Mouse (Mus musculus): Measurements from ENCODE around the gene Tma7.

Gene Tma7

GRCm38 (mm10) chr9:109082124-109082800 lies at the start of gene Tma7, which contains the start of gene Ccdc51:
Tma7 (minus strand) TSS chr9:109082587.
Ccdc51 (plus strand) TSS chr9:109082493.
- peak; percentile 97 for DNase-seq (ENCODE audit: low read depth, low spot score)

GRCm38 (mm10) chr9:109130076-109130475 lies 47.7 kb upstream of the Tma7 start:
- no peak for DNase-seq (ENCODE audit: low read depth, low spot score)

- peak; percentile 53 for DNase-seq (ENCODE audit: low read depth, low spot score)
These were observed 45.8 kb upstream of the Tma7 start for GRCm38 (mm10) chr9:109128211-109128610.

GRCm38 (mm10) chr9:109127076-109127475 lies 44.7 kb upstream of the Tma7 start:
- no peak for DNase-seq (ENCODE audit: low read depth, low spot score)

GRCm38 (mm10) chr9:109125481-109125880 lies 43.1 kb upstream of the Tma7 start:
- no peak for DNase-seq (ENCODE audit: low read depth, low spot score)

- DNase-seq (ENCODE audit: low read depth, low spot score): no peak
These were observed 42.7 kb upstream of the Tma7 start for GRCm38 (mm10) chr9:109125043-109125442.

- no peak for DNase-seq (ENCODE audit: low read depth, low spot score)
These were observed 41.8 kb upstream of the Tma7 start for GRCm38 (mm10) chr9:109124164-109124563.

- DNase-seq (ENCODE audit: low read depth, low spot score): no peak
These were observed 40.9 kb upstream of the Tma7 start for GRCm38 (mm10) chr9:109123266-109123665.

- DNase-seq (ENCODE audit: low read depth, low spot score): peak; percentile 67
These were observed 40.2 kb upstream of the Tma7 start for GRCm38 (mm10) chr9:109122553-109123085.

GRCm38 (mm10) chr9:109120956-109121355 lies 38.6 kb upstream of the Tma7 start:
- DNase-seq (ENCODE audit: low read depth, low spot score): no peak

GRCm38 (mm10) chr9:109119571-109119970 lies 37.2 kb upstream of the Tma7 start:
- no peak for DNase-seq (ENCODE audit: low read depth, low spot score)

GRCm38 (mm10) chr9:109118106-109118505 lies 35.7 kb upstream of the Tma7 start:
- no peak for DNase-seq (ENCODE audit: low read depth, low spot score)

GRCm38 (mm10) chr9:109116205-109116604 lies 33.8 kb upstream of the Tma7 start:
- DNase-seq (ENCODE audit: low read depth, low spot score): no peak

- DNase-seq (ENCODE audit: low read depth, low spot score): no peak
These were observed 32.5 kb upstream of the Tma7 start for GRCm38 (mm10) chr9:109114871-109115270.

- no peak for DNase-seq (ENCODE audit: low read depth, low spot score)
These were observed 31.9 kb upstream of the Tma7 start for GRCm38 (mm10) chr9:109114276-109114675.

GRCm38 (mm10) chr9:109113331-109113730 lies 30.9 kb upstream of the Tma7 start:
- no peak for DNase-seq (ENCODE audit: low read depth, low spot score)

GRCm38 (mm10) chr9:109111591-109111990 lies 29.2 kb upstream of the Tma7 start:
- no peak for DNase-seq (ENCODE audit: low read depth, low spot score)

GRCm38 (mm10) chr9:109111101-109111500 lies 28.7 kb upstream of the Tma7 start:
- no peak for DNase-seq (ENCODE audit: low read depth, low spot score)

GRCm38 (mm10) chr9:109110240-109110639 lies 27.9 kb upstream of the Tma7 start:
- no peak for DNase-seq (ENCODE audit: low read depth, low spot score)

- DNase-seq (ENCODE audit: low read depth, low spot score): no peak
These were observed 25.0 kb upstream of the Tma7 start for GRCm38 (mm10) chr9:109107341-109107740.

GRCm38 (mm10) chr9:109105648-109106047 lies 23.3 kb upstream of the Tma7 start:
- no peak for DNase-seq (ENCODE audit: low read depth, low spot score)

GRCm38 (mm10) chr9:109105011-109105410 lies 22.6 kb upstream of the Tma7 start:
- peak; percentile 25 for DNase-seq (ENCODE audit: low read depth, low spot score)

- DNase-seq (ENCODE audit: low read depth, low spot score): no peak
These were observed 21.7 kb upstream of the Tma7 start for GRCm38 (mm10) chr9:109104083-109104482.
